Mouse (Mus musculus) C2C12 (cell line): ENCODE measurements around the gene Abi3bp.

Experiments used
- CEBPB ChIP-seq: IDR thresholded peaks from one replicate; pipeline ENCODE4 v1.6.1; 2011; ENCODE audit warnings: low read depth, mild to moderate bottlenecking, control low read depth, moderate library complexity
- CTCF ChIP-seq: IDR thresholded peaks from one replicate; pipeline ENCODE4 v1.5.1; 2011; ENCODE audit not compliant: control insufficient read depth, insufficient read depth, insufficient read length
- MAX ChIP-seq: IDR thresholded peaks from one replicate; pipeline ENCODE4 v1.6.1; 2011; ENCODE audit warnings: mild to moderate bottlenecking, control low read depth
- MYOD1 ChIP-seq: IDR thresholded peaks from one replicate; pipeline ENCODE4 v1.6.1; 2011; ENCODE audit warnings: low read depth; ENCODE audit not compliant: control insufficient read depth, insufficient read length
- USF1 ChIP-seq: IDR thresholded peaks from one replicate; pipeline ENCODE4 v1.6.1; 2011; ENCODE audit warnings: low read depth, mild to moderate bottlenecking, control low read depth, moderate library complexity

GRCm38 (mm10) chr16:56719031-56719430 lies 241.4 kb downstream of the Abi3bp start:
- no peak for TF ChIP-seq CEBPB
- TF ChIP-seq MYOD1, result no peak
- TF ChIP-seq CTCF, result no peak
- no peak for TF ChIP-seq USF1
- no peak for TF ChIP-seq MAX
